Mouse (Mus musculus): ENCODE results near the gene Cebpg. TPM values are rescaled to one million over a fixed set of nuclear protein-coding genes. Genes with fewer than 3 reads are reported as not detected.

Cebpg gene
- polyA plus RNA-seq, 1 experiment from 2014 or later: 37.4 TPM

GRCm38 (mm10) chr7:35006661-35007060 lies 49.7 kb downstream of the Cebpg start:
- 81% methylated on average over 7 of the region's 7 CpGs for WGBS
- no peak overlapping the region for H3K4me3 ChIP-seq (replicated peaks)

GRCm38 (mm10) chr7:35003171-35003737 lies 53.1 kb downstream of the Cebpg start:
- H3K36me3 ChIP-seq: peaks cover 4% of the 10 kb centered on the region; the same call in 1 of the 2 replicates
- 79% methylated on average over 7 of the region's 7 CpGs for WGBS
- H3K27ac ChIP-seq: no peak overlapping the region
- no peak overlapping the region for H3K9ac ChIP-seq
- peaks cover 6% of the 10 kb centered on the region for H3K4me1 ChIP-seq
- ATAC-seq (replicated peaks; ENCODE audit: low FRiP score): 0 out of 2 replicates have a peak, but pooled peaks have one; percentile 52
- H3K27me3 ChIP-seq: no peaks in the 10 kb centered on the region
- H3K9me3 ChIP-seq (replicated peaks): no peaks in the 10 kb centered on the region
- no peak overlapping the region for H3K4me2 ChIP-seq
- H3K4me3 ChIP-seq (replicated peaks): no peak overlapping the region

More at GRCm38 (mm10) chr7:35006661-35007060, 49.7 kb downstream of the Cebpg start:
- H3K4me1 ChIP-seq: peaks cover 6% of the 10 kb centered on the region
- H3K9ac ChIP-seq: no peak overlapping the region
- H3K9me3 ChIP-seq (replicated peaks): no peaks in the 10 kb centered on the region
- no peaks in the 10 kb centered on the region for H3K27me3 ChIP-seq
- H3K27ac ChIP-seq: no peak overlapping the region
- H3K4me2 ChIP-seq: no peak overlapping the region
- ATAC-seq (replicated peaks; ENCODE audit: low FRiP score): no peak
- H3K36me3 ChIP-seq: peaks cover 4% of the 10 kb centered on the region; the same call in 1 of the 2 replicates

- Histone ChIP-seq H3K4me3 (replicated peaks) (no peak overlapping the region), H3K4me1 (peaks cover 6% of the 10 kb centered on the region), H3K36me3 (no peaks in the 10 kb centered on the region), H3K27ac (no peak overlapping the region), H3K4me2 (no peak overlapping the region), H3K27me3 (no peaks in the 10 kb centered on the region), H3K9me3 (replicated peaks) (no peaks in the 10 kb centered on the region), H3K9ac (no peak overlapping the region)
- WGBS: 50% methylated on average over 6 of the region's 6 CpGs
- ATAC-seq (replicated peaks; ENCODE audit: low FRiP score): no peak
Observed at GRCm38 (mm10) chr7:35000839-35001238, 55.5 kb downstream of the Cebpg start.

Small RNA genes within 50 kb of the gene (microRNA-seq; reads per million reads assigned to microRNA genes)
- not detected for gene Gm25033

Other genes with a start within 250 kb of the Cebpg start
- 11.1 and 13.0 TPM in 2 replicates for gene Chst8, start 243.9 kb downstream of the Cebpg start, polyA plus RNA-seq (2015; fragmentation: Nextera tagmentation; extraction: Ambion mirVana)
- 115 and 117 TPM in 2 replicates for gene Pepd, start 144.2 kb downstream of the Cebpg start, polyA plus RNA-seq (2015; fragmentation: Nextera tagmentation; extraction: Ambion mirVana)
- gene Cebpa, start 62.7 kb upstream of the Cebpg start, polyA plus RNA-seq (2015; fragmentation: Nextera tagmentation; extraction: Ambion mirVana): 1.3 and 1.5 TPM in 2 replicates
- 1.1 and 2.4 TPM in 2 replicates for gene Slc7a10, start 129.8 kb upstream of the Cebpg start, polyA plus RNA-seq (2015; fragmentation: Nextera tagmentation; extraction: Ambion mirVana)
- 5.2 and 6.3 TPM in 2 replicates for gene Lrp3, start 158.9 kb upstream of the Cebpg start, polyA plus RNA-seq (2015; fragmentation: Nextera tagmentation; extraction: Ambion mirVana)